Mouse (Mus musculus): ENCODE measurements at regions not wholly inside any gene's neighbourhood (a gene's known extent, or its start where the extent isn't known, plus 50 kb on each side); places are given as distances from the start of the nearest gene placed in this dataset.
A peak's percentile ranks its signal among the peaks of the same experiment; 100 is the strongest.

- ATAC-seq (replicated peaks; ENCODE audit: low FRiP score, low TSS enrichment, poor library complexity, severe bottlenecking): no peak
These were observed 111.3 kb upstream of the Vrk1 start for GRCm38 (mm10) chr12:105898580-105899293.

- ATAC-seq (replicated peaks; ENCODE audit: low FRiP score, low TSS enrichment, poor library complexity, severe bottlenecking): no peak
These were observed 110.6 kb upstream of the Vrk1 start for GRCm38 (mm10) chr12:105899294-105899909.

GRCm38 (mm10) chr12:105900479-105900878, 109.5 kb upstream of the Vrk1 start:
- no peak for ATAC-seq (replicated peaks; ENCODE audit: low FRiP score, low TSS enrichment, poor library complexity, severe bottlenecking)

- ATAC-seq (replicated peaks; ENCODE audit: low FRiP score, low TSS enrichment, poor library complexity, severe bottlenecking): no peak
These were observed 107.0 kb upstream of the Vrk1 start for GRCm38 (mm10) chr12:105903072-105903471.

- ATAC-seq (replicated peaks; ENCODE audit: low FRiP score, low TSS enrichment, poor library complexity, severe bottlenecking): peak; percentile 85
These were observed 103.4 kb upstream of the Vrk1 start for GRCm38 (mm10) chr12:105906584-105906983.

- ATAC-seq (replicated peaks; ENCODE audit: low FRiP score, low TSS enrichment, poor library complexity, severe bottlenecking): peak; percentile 17; the same call in 1 of the 2 replicates
These were observed 102.0 kb upstream of the Vrk1 start for GRCm38 (mm10) chr12:105907851-105908620.

- no peak for ATAC-seq (replicated peaks; ENCODE audit: low FRiP score, low TSS enrichment, poor library complexity, severe bottlenecking)
These were observed 98.5 kb upstream of the Vrk1 start for GRCm38 (mm10) chr12:105911556-105911955.

- no peak for ATAC-seq (replicated peaks; ENCODE audit: low FRiP score, low TSS enrichment, poor library complexity, severe bottlenecking)
These were observed 92.6 kb upstream of the Vrk1 start for GRCm38 (mm10) chr12:105917388-105917963.

- ATAC-seq (replicated peaks; ENCODE audit: low FRiP score, low TSS enrichment, poor library complexity, severe bottlenecking): no peak
These were observed 91.3 kb upstream of the Vrk1 start for GRCm38 (mm10) chr12:105918775-105919174.

- no peak for ATAC-seq (replicated peaks; ENCODE audit: low FRiP score, low TSS enrichment, poor library complexity, severe bottlenecking)
These were observed 82.8 kb upstream of the Vrk1 start for GRCm38 (mm10) chr12:105927210-105927609.

- ATAC-seq (replicated peaks; ENCODE audit: low FRiP score, low TSS enrichment, poor library complexity, severe bottlenecking): no peak
These were observed 80.5 kb upstream of the Vrk1 start for GRCm38 (mm10) chr12:105929456-105929921.

GRCm38 (mm10) chr12:105935441-105935880, 74.6 kb upstream of the Vrk1 start:
- no peak for ATAC-seq (replicated peaks; ENCODE audit: low FRiP score, low TSS enrichment, poor library complexity, severe bottlenecking)

GRCm38 (mm10) chr12:105936812-105937530, 73.1 kb upstream of the Vrk1 start:
- ATAC-seq (replicated peaks; ENCODE audit: low FRiP score, low TSS enrichment, poor library complexity, severe bottlenecking): peak; percentile 43

GRCm38 (mm10) chr12:105942136-105943076, 67.6 kb upstream of the Vrk1 start:
- ATAC-seq (replicated peaks; ENCODE audit: low FRiP score, low TSS enrichment, poor library complexity, severe bottlenecking): peak; percentile 68

GRCm38 (mm10) chr12:105943077-105943433, 67.0 kb upstream of the Vrk1 start:
- peak; percentile 90 for ATAC-seq (replicated peaks; ENCODE audit: low FRiP score, low TSS enrichment, poor library complexity, severe bottlenecking)

GRCm38 (mm10) chr12:105947332-105947731, 62.7 kb upstream of the Vrk1 start:
- no peak for ATAC-seq (replicated peaks; ENCODE audit: low FRiP score, low TSS enrichment, poor library complexity, severe bottlenecking)

- ATAC-seq (replicated peaks; ENCODE audit: low FRiP score, low TSS enrichment, poor library complexity, severe bottlenecking): no peak
These were observed 61.7 kb upstream of the Vrk1 start for GRCm38 (mm10) chr12:105948322-105948721.

GRCm38 (mm10) chr12:105955764-105956290, 54.2 kb upstream of the Vrk1 start:
- ATAC-seq (replicated peaks; ENCODE audit: low FRiP score, low TSS enrichment, poor library complexity, severe bottlenecking): no peak

Data from megakaryocyte-erythroid progenitor cell, adult 5-6 weeks (primary cell).